Mouse (Mus musculus) erythroblast, embryonic 14.5 days (primary cell): ENCODE measurements around the gene Ramac.

ENCODE experiments used
- GATA1 ChIP-seq: IDR thresholded peaks from 2 replicates; pipeline ENCODE4 v1.6.1; 2012; ENCODE audit warnings: low read length, inconsistent platforms, mixed read lengths
- TAL1 ChIP-seq: IDR thresholded peaks from 3 replicates; pipeline ENCODE4 v1.6.1; 2012; ENCODE audit warnings: low read length, inconsistent platforms, mixed read lengths

DNA sequence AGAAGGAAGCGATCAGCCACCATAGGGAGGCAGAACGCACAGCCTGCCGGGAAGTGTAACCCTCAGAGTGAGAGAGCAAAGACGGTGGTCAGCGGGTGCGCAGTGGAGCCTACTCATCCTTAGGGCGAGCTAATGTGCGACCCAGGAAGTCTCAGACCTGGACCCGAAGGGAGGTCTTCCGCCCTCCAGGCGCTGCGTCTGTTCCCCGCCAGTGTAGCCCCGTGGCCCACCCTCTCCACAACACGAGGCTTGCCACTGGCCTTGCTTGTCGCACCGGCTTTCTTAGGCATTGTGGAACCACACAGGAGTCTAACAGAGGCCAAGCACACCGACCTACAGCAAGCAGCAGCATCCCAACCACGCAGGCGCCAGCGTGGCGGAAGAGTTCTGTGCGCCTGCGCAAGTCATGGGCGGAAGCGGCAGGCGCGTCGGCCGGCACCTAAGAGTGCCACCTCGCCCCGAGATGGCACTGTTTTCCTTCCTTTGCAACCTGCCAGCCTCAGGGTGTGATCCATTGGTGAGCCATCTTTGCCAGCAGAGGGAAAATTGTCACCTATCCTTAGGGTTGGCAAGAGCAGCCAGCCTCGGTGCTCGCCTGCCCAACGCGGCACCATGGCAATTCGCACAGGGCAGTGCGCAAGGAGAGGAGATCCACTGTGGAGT, 26.5 kb downstream of the Ramac start, which contains the start of gene 3110040N11Rik:
- no peak for TF ChIP-seq TAL1
- no peak for TF ChIP-seq GATA1
